Mouse (Mus musculus) lung, embryonic 16.5 days (tissue): ENCODE measurements around the gene Clmp. TPM values are rescaled to one million over a fixed set of nuclear protein-coding genes. Genes with fewer than 3 reads are reported as not detected.

Experiments
- ATAC-seq: fragments of 200-750 bp; cut with Nextera tagmentation; 2 replicates; pipeline ENCODE4 v1.8.0; 2017; ENCODE audit warnings: low read depth, mild to moderate bottlenecking, moderate library complexity
- H3K27ac ChIP-seq: fragments of 300-500 bp; sonication (generic); 2 replicates; pipeline ENCODE4 v1.5.1; 2014; ENCODE audit warnings: mild to moderate bottlenecking, control low read depth, low read length
- H3K27me3 ChIP-seq: fragments of 300-500 bp; sonication (generic); 2 replicates; pipeline ENCODE4 v1.6.1; 2014; ENCODE audit warnings: low read depth, low read length, mixed read lengths; ENCODE audit not compliant: control insufficient read depth, insufficient read depth
- H3K36me3 ChIP-seq: fragments of 300-500 bp; sonication (generic); 2 replicates; pipeline ENCODE4 v1.6.1; 2014; ENCODE audit warnings: low read length; ENCODE audit not compliant: control insufficient read depth, insufficient read depth
- H3K4me1 ChIP-seq: fragments of 300-500 bp; sonication (generic); replicated peaks from 2 replicates; pipeline ENCODE4 v1.6.1; 2014; ENCODE audit warnings: low read length, mixed read lengths; ENCODE audit not compliant: control insufficient read depth, insufficient read depth
- H3K4me2 ChIP-seq: fragments of 300-500 bp; sonication (generic); 2 replicates; pipeline ENCODE4 v1.6.1; 2014; ENCODE audit warnings: low read depth, low read length, control low read depth
- H3K4me3 ChIP-seq: fragments of 300-500 bp; sonication (generic); 2 replicates; pipeline ENCODE4 v1.5.1; 2014; ENCODE audit warnings: mild to moderate bottlenecking, low read length, control low read depth
- H3K9ac ChIP-seq: fragments of 300-500 bp; sonication (generic); 2 replicates; pipeline ENCODE4 v1.6.1; 2014; ENCODE audit warnings: low read length, control low read depth
- H3K9me3 ChIP-seq: fragments of 300-500 bp; sonication (generic); 2 replicates; pipeline ENCODE4 v1.6.1; 2016; ENCODE audit warnings: low read length; ENCODE audit not compliant: control insufficient read depth
- WGBS: fragments of 180-500 bp; shearing (Covaris S2); extraction: QIAGEN DNeasy Blood & Tissue Kit; methylation state at CpG from one replicate; pipeline ENCODE4 v1.1.7; 2014; 5-methylcytosine and 5-hydroxymethylcytosine counted together
- polyA plus RNA-seq: library from polyadenylated mRNA; unstranded; fragments of >200 nt; fragmentation: Nextera tagmentation; extraction: Ambion mirVana; gene quantifications from 2 replicates; pipeline ENCODE4 v1.2.1, GENCODE M21; 2015

The Clmp gene
- polyA plus RNA-seq, 1 experiment from 2014 or later, result 10.8 TPM

GRCm38 (mm10) chr9:40737117-40737516, 51.4 kb downstream of the Clmp start:
- H3K4me2 ChIP-seq, result no peak overlapping the region
- H3K9me3 ChIP-seq, result no peaks in the 10 kb centered on the region
- H3K27ac ChIP-seq, result no peak overlapping the region
- no peak for ATAC-seq
- no peaks in the 10 kb centered on the region for H3K27me3 ChIP-seq
- no peak overlapping the region for H3K9ac ChIP-seq
- H3K4me1 ChIP-seq, result peaks cover 3% of the 10 kb centered on the region
- WGBS, result 84% methylated on average over 6 of the region's 6 CpGs
- no peak overlapping the region for H3K4me3 ChIP-seq
- no peaks in the 10 kb centered on the region for H3K36me3 ChIP-seq

- no peak for ATAC-seq
- Histone ChIP-seq H3K27me3 (no peaks in the 10 kb centered on the region), H3K27ac (peak overlapping the region; percentile 28; the same call in 1 of the 2 replicates)
These were observed 57.8 kb downstream of the Clmp start for GRCm38 (mm10) chr9:40743525-40744034.

GRCm38 (mm10) chr9:40744233-40744632, 58.5 kb downstream of the Clmp start:
- Histone ChIP-seq H3K27ac (no peak overlapping the region), H3K4me3 (no peak overlapping the region), H3K9ac (no peak overlapping the region), H3K4me1 (0 out of 2 replicates have a peak, but pooled peaks cover 2% of the 10 kb centered on the region), H3K4me2 (no peak overlapping the region), H3K36me3 (no peaks in the 10 kb centered on the region), H3K9me3 (no peaks in the 10 kb centered on the region), H3K27me3 (no peaks in the 10 kb centered on the region)
- 26% methylated on average over 3 of the region's 3 CpGs for WGBS
- peak; percentile 75 for ATAC-seq

More at GRCm38 (mm10) chr9:40743525-40744034, 57.8 kb downstream of the Clmp start:
- WGBS, result 33% methylated on average over 7 of the region's 7 CpGs
- no peak overlapping the region for H3K9ac ChIP-seq
- no peak overlapping the region for H3K4me2 ChIP-seq
- H3K36me3 ChIP-seq, result no peaks in the 10 kb centered on the region
- H3K4me1 ChIP-seq, result 0 out of 2 replicates have a peak, but pooled peaks cover 2% of the 10 kb centered on the region
- H3K4me3 ChIP-seq, result no peak overlapping the region
- H3K9me3 ChIP-seq, result no peaks in the 10 kb centered on the region

GRCm38 (mm10) chr9:40746796-40747195, 61.0 kb downstream of the Clmp start:
- H3K4me1 ChIP-seq, result 0 out of 2 replicates have a peak, but pooled peaks cover 2% of the 10 kb centered on the region
- no peak overlapping the region for H3K9ac ChIP-seq
- ATAC-seq, result no peak
- no peaks in the 10 kb centered on the region for H3K36me3 ChIP-seq
- H3K9me3 ChIP-seq, result no peaks in the 10 kb centered on the region
- no peak overlapping the region for H3K4me3 ChIP-seq
- no peak overlapping the region for H3K4me2 ChIP-seq
- no peaks in the 10 kb centered on the region for H3K27me3 ChIP-seq
- no peak overlapping the region for H3K27ac ChIP-seq
- 61% methylated on average over 9 of the region's 9 CpGs for WGBS

GRCm38 (mm10) chr9:40747249-40747648, 61.5 kb downstream of the Clmp start:
- no peaks in the 10 kb centered on the region for H3K27me3 ChIP-seq
- H3K27ac ChIP-seq, result no peak overlapping the region
- no peak overlapping the region for H3K4me2 ChIP-seq
- no peak overlapping the region for H3K9ac ChIP-seq
- ATAC-seq, result no peak
- no peaks in the 10 kb centered on the region for H3K36me3 ChIP-seq
- WGBS, result 64% methylated on average over 9 of the region's 9 CpGs
- H3K4me3 ChIP-seq, result no peak overlapping the region
- 0 out of 2 replicates have a peak, but pooled peaks cover 2% of the 10 kb centered on the region for H3K4me1 ChIP-seq
- no peaks in the 10 kb centered on the region for H3K9me3 ChIP-seq

- H3K27ac ChIP-seq, result no peak overlapping the region
- 69% methylated on average over 8 of the region's 8 CpGs for WGBS
- H3K4me2 ChIP-seq, result no peak overlapping the region
- no peaks in the 10 kb centered on the region for H3K4me1 ChIP-seq
- ATAC-seq, result peak; percentile 78
- no peaks in the 10 kb centered on the region for H3K27me3 ChIP-seq
- H3K9me3 ChIP-seq, result no peaks in the 10 kb centered on the region
- H3K9ac ChIP-seq, result no peak overlapping the region
- H3K36me3 ChIP-seq, result no peaks in the 10 kb centered on the region
- H3K4me3 ChIP-seq, result no peak overlapping the region
These were observed 64.3 kb downstream of the Clmp start for GRCm38 (mm10) chr9:40749832-40750620.

GRCm38 (mm10) chr9:40751749-40752148, 66.0 kb downstream of the Clmp start:
- 62% methylated on average over 3 of the region's 3 CpGs for WGBS
- no peak for ATAC-seq
- H3K36me3 ChIP-seq, result no peaks in the 10 kb centered on the region

GRCm38 (mm10) chr9:40756401-40756800, 70.6 kb downstream of the Clmp start:
- Histone ChIP-seq H3K9ac (no peak overlapping the region), H3K9me3 (no peaks in the 10 kb centered on the region), H3K4me3 (peak overlapping the region; percentile 28), H3K4me2 (peak overlapping the region; percentile 77), H3K4me1 (peaks cover 14% of the 10 kb centered on the region), H3K27me3 (no peaks in the 10 kb centered on the region), H3K36me3 (no peaks in the 10 kb centered on the region), H3K27ac (no peak overlapping the region)
- WGBS, result 19% methylated on average over 4 of the region's 4 CpGs
- peak; percentile 19; the same call in 1 of the 2 replicates for ATAC-seq

More at GRCm38 (mm10) chr9:40751749-40752148, 66.0 kb downstream of the Clmp start:
- H3K9ac ChIP-seq, result no peak overlapping the region
- peaks cover 4% of the 10 kb centered on the region; the same call in 1 of the 2 replicates for H3K4me1 ChIP-seq
- H3K27me3 ChIP-seq, result no peaks in the 10 kb centered on the region
- no peaks in the 10 kb centered on the region for H3K9me3 ChIP-seq
- no peak overlapping the region for H3K27ac ChIP-seq
- H3K4me3 ChIP-seq, result no peak overlapping the region
- H3K4me2 ChIP-seq, result no peak overlapping the region

GRCm38 (mm10) chr9:40757105-40757626, 71.4 kb downstream of the Clmp start:
- Histone ChIP-seq H3K9ac (peak overlapping the region; percentile 58), H3K27me3 (no peaks in the 10 kb centered on the region), H3K4me3 (peak overlapping the region; percentile 41), H3K27ac (peak overlapping the region; percentile 59), H3K4me2 (peak overlapping the region; percentile 77), H3K4me1 (peaks cover 14% of the 10 kb centered on the region), H3K9me3 (no peaks in the 10 kb centered on the region), H3K36me3 (no peaks in the 10 kb centered on the region)
- 11% methylated on average over 12 of the region's 12 CpGs for WGBS
- ATAC-seq, result peak; percentile 78
